Mouse (Mus musculus): ENCODE measurements at regions not wholly inside any gene's neighbourhood (a gene's known extent, or its start where the extent isn't known, plus 50 kb on each side); places are given as distances from the start of the nearest gene placed in this dataset.
A peak's percentile ranks its signal among the peaks of the same experiment; 100 is the strongest.

DNA sequence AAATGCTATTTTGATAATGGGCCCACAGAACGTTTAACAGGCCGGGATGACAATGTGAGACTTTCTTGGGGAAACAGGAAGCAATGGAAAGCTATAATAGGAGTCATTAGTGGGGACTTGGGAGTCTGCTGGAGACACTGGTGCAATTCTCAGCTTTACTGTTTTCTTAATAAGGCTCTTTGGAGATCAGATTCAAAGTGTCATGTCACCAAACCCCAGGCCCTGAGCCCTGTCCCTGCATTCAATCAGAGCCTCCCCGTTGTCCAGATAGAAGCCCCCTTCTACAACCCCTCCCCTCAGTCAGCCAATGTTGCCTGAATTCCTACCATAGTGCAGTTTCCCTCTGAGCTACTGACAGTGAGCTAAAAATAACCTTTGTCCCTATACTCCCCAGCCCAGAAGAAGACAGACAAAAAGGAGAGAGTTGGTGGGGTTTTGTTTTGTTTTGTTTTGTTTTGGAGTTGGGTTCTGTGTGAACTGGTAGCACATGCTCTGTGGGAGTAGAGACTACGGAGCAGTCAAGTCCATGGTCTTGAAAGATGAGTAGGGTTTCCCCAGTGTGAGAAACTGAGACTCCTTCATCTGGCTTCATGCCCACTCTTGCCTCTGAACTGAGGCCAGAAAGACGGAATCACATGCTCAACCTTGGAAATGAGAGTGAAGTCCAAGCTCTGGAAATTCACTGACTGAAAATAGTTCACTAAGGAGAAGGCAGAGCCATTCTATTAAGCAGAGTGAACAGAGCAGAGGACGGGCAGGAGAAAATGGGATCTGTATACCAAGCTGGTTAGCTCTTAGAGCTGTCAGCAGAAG lies 267.3 kb downstream of the Gm826 start:
- DNase-seq = peak; percentile 66

DNA sequence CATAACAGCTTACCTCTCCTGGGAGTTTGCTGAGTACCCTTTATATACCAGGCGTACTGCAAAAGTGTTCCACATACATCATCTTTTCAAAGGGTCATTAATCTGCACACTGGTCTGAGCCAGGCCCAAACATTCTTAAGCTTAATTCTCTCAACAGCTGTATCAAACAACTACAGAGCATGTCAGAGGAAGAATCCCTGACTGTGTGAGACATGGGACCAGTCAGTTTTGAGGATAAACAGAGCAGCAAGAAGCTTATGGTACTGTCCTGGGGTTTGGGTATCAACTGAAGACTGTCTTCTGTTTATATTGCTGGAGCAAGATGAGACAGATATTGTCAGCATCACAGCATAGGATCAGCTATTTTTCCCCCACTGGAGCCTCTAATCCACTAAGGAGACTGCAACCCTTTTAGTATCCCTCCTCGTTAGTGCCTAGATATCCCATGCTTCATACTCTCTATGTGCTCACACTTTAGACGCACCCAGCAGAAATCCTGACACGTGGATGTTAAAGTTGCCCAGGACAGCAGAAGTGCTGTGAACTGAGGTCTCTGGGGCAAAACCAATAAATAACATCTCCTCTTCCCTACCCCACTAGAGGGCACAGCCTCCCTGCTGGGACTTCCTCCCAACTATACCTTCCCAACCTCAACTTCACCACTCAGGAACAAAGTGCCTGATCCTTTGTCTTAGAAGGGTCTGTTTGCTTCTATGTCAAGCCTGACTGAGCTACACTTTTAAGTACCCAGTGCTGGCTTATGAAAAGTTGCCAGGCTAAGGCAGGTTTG lies 271.6 kb downstream of the Gm826 start:
- DNase-seq = no peak

DNA sequence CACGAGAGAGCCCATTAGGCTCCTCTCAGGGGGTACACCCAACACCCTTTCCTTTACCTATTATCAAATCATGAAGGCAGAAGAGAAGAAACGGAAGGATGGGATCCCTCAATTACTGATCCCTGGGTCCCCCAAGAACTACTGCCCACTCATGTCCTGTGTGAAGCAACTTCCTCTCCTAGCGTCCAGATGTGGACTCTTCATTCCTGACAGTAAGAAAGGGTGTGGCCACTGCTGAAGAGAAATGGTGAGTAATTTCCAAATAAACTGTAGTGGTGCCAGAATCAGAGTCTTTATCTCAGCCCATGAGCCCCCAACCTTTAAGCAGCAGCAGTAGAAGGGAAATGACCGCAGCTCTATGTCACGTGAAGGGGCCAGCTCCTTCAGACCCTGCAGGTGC lies 273.9 kb downstream of the Gm826 start:
- no peak for DNase-seq

DNA sequence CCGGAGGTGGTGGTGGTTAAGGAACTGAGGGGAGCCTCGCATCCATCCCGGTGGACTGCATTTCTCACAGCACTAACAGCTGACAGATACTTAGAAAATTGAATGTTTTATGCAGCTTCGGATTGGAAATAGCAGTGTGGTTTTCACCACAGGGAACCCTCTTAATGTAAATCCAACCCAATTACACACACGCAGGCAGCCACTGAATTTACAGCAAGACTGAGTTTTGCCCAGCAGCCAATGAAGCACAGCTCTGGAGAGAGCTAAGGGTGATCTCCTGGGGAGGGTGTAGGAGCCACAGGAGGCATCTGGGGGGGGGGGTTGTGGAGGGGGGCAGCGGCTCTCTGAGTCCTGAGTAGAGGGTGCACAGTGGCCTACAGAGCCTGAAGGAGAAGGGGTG lies 276.8 kb downstream of the Gm826 start:
- DNase-seq = no peak

DNA sequence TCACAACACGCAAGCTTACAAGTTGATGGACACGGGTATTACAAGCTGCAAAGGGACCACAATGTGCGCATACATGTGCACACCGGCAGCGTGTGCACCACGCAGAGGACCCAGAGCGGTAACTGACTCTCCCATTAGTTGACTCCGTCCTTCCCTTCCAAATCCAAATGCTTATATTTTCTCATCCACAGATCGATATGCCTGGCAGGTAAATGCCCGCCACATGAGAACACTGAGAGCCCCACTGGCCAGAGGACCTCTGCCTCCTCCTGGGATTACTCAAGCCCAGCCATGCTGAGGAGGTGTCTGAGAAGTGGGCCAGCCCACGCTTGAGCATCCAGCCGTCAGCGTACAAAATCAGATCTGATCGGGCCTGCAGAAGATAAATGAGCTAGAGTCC lies 279.6 kb downstream of the Gm826 start:
- DNase-seq = no peak

DNA sequence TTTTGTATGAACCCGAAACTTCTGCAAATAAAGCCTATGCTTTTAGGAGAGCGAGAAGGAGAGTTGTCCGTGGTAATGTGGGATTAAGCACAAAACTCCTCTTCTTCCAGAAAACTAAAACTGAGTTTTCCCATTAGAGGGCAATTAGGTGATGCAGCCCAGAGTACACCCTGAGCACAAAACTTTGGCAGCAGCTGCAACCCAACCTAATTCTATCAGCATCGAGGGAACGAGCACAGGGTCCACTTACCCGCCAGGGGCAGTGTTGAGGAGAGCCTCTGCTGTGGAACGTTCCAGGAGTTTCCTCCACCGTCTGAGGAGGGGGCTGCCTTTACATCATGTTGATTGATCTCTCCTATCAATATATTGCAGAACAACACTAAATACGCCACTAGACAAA lies 285.7 kb downstream of the Gm826 start:
- DNase-seq = no peak

DNA sequence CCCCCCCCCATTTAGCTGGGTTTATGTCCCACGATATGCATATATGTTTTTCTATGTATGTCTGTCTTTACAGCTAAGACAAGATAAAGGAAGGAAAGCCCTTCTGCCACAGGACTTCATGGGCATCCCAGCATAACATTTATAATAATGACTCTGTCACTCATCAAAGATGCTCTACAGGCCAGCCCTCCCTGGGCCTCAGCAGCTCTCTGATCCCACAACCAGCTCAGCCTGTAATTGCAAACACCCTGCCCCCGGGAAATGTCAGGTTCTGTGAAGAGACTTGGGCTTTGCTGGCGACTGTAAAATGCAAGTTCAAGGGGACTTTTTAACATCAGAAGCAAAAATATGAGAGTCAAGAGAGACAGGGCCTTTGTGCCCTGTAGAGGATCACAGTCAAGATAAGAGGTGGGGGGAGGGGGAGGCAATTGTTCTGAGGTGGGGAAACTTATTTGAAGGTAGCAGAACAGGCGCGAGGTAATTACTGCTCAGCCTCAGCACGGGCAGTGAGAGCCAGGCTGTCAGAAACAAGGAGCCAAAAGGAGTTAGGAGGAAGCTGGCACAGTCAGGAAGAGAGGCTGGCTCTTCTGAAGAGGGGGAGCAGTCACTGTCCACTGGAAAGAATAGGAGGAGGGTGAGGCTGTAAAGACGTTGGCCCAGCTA lies 286.9 kb downstream of the Gm826 start:
- DNase-seq = no peak

DNA sequence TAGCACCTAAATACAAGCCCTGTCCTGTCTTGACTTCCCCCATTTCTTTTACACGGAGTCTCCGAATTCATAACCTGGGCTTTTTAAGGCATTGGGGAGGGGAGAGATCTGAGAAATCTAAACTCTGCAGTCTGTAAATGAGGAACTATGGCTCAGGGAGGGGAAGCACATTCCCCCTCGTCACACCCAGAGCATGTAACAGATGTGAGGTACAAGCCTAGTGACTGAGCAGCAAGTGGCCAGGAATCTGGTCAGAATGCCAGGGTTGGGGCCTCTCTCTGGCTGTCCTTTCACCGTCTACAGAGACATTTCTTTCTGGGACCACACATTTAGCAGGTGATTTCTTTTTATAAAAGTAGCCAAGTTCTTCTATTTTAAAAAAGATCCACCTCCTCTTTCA lies 289.4 kb downstream of the Gm826 start:
- no peak for DNase-seq

DNA sequence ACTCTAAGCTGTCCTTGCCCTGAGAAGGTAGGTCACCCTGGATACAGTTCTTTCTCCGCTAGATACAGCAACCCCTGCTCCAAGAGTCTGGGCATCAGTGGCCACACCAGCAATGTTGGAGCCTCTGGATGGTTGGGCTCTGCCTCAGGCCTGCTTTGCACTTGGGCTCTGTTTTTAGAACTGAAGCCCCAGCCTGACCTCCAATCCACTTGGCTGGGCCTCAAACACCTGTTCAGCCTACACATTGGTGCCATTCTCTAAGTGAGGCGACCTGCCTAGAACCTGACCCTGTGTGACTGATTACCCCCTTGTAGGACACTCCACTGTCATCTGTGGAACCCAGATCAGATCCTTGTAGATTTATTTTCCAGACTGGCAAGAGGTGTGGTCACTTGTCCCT lies 289.8 kb downstream of the Gm826 start:
- no peak for DNase-seq

DNA sequence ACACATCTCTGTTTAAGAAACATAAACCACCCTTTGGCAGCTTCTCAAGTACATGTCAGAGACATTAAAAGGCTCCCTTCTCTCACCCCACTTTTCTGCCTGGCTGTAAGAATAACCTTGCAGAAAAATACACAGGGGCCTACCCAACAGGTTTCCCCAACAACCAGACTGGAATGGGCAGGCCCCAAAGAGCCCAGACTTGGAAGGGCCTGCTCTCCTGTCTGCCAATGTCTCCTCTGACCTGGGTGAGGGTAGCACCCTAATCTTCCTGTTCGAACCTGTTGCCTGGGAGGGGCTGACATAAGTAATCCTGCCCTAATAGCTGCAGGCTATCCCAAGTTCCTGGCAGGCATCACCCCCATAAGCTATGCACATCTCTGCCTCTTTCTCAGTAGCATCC lies 304.5 kb downstream of the Gm826 start:
- DNase-seq = no peak

DNA sequence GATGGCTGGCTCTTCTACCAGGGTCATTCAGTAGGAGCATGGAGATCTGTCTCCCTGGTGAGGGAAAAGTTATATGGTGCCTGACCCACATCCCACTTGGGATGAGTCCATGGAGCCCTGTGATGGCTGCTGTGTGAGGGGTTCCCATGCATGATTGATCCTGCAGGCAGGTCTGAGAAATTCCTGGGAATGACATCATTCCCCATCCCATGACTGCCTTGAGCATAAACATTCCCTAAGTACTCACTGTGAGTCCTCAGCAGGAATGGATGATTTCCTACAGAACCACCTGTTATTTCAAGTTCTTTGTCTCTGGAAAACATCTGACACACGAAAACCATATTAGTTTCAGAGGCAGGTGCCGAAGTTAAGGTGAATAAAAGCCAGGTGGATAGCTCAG lies 305.5 kb downstream of the Gm826 start:
- DNase-seq = no peak

DNA sequence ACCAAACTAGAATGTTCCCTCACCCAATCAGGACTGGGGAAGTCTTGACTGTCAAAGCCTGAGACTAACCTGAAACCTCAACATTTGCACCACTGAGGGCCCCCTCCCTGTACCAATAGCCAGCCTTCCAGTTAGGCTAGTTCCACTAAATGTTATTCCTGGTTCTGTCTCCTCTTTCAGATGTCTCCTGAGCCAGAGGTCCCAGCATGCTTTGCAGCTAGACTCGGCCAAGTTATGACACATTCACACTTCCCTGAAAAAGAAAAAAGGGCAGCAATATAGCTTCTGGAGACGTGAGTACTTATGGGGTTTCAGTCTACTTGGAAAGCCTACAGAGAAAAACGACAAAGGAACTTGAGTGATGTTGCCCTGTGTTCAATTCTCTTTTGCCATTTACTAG lies 308.1 kb downstream of the Gm826 start:
- DNase-seq = no peak

DNA sequence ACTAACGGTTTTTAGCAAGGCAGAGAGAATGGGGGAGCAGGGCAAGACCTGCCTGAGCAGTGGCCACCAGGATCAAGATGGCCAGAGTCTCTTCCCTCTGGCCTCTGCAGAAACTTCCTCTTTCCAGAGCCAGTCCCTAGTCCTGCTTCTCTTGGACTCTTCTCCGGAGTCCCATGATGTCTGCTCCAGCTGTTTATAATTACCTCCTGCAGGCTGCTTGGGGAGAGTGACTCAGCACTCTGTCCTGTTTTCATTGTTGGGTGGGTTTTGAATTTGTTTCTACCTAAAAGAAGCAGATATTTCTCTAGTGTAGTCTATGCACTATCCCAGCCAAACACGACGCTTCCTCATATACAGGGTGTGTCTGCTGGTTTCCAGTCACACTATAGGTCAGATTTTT lies 312.4 kb downstream of the Gm826 start:
- DNase-seq = no peak

DNA sequence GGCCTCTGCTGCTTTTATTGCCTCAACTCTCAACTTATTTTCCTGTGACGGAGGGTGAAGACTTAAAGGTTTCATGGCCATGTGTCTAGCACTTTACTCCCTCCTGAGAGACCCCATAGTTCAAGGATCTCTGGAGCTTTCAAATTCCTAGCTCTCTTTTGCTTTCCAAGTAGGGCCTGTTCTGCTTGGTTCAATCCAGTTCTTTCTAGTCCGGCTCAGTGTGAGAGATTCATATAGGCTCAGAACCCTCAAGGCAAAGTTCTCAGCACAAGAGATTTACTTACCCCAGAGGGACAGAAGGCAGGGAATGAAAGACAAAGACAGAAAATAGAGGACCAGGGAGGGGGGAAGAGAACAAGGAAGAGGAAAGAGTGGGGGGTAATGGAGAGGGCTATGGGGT lies 313.1 kb downstream of the Gm826 start:
- DNase-seq = no peak

DNA sequence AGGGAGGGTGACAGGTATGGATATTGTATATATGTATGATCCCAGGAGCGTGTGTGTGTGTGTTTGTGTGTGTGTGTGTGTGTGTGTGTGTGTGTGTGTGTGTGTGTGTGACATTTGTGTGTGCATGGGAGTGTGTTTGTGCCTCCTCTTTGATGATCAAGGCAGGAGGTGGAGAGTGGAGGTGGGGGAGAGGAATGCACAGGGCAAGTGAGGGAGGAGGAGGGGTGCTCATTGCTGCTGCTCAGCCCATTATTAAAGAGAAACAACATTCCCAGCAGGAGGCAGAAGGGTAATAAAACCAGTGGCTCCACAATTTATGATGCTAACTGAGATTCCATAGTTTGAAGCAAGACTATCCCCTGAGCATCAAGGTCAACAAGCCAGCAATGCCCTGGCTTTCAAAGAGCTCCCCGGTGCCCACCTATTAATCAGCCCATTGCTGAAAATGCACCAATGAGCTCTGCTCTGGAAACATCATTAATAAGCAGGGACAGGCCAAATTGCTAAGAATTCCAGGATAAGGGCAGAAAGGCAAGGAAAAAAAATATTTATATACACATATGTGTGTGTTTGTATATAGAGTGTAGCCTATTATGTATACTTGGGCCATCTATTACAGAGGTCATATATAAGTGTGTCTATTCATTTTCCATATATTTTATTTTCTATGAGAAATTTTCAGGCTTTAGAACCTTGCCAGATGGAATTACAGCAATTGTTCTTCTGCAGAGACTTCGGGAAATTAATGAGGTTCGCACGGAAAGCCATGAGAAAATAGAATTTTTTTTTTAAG lies 316.7 kb downstream of the Gm826 start:
- no peak for DNase-seq

DNA sequence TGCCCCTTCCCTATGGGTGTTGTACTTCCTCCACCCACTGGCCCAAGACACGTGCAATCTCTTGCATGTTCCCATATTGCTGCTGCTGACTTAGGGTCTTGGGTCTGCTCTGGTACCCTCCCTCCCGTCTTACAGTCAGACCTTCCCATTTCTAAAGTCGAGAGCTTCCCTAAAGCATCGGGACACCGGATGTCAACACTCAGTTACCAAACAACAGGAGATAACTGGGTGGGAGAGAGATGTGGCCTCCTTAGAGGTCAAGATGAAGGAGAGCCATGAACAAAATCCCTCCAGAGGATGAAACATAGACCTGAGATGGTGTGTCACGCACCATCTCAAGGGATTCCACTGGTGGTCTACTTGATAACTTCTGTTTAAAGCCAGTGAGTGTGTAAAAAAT lies 322.5 kb downstream of the Gm826 start:
- no peak for DNase-seq

DNA sequence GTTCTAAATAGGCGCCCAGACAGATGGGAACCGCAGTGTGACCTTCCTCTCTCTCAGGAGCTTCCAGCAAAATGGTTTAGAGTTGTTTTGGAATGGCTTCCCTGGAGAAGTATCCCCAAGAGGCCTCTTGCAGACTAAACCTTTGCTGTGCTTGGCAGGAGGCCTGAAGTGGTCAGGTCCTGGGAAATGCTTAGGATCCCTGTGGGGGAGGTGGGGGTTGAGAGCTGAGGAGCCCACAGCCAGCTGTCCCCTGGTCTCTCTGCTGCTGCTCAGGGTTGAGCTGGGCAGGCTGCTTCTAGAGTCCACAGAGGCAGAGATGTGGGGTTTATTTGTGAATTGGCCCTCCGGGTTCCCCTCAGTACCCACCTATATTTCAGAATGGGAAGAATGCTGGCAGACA lies 331.3 kb downstream of the Gm826 start:
- DNase-seq = no peak

DNA sequence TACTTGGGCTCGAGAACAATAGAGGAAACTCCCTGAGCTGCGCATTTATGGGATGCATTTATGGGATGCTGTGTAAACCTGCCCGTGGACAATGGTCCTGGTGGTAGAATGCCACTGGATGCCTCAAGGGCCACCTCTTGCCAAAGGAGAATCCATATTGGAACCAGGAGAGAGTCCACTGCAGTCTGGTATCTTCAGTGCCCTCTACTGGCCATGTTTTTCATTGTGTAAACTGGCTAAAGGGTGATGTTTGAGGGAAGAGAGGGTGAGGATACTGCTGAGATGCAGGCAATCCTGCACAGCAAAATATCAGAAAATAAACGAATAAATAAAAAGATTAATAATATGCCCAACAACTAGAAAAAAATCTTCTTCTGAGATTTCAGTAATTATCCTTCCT lies 333.5 kb downstream of the Gm826 start:
- no peak for DNase-seq

DNA sequence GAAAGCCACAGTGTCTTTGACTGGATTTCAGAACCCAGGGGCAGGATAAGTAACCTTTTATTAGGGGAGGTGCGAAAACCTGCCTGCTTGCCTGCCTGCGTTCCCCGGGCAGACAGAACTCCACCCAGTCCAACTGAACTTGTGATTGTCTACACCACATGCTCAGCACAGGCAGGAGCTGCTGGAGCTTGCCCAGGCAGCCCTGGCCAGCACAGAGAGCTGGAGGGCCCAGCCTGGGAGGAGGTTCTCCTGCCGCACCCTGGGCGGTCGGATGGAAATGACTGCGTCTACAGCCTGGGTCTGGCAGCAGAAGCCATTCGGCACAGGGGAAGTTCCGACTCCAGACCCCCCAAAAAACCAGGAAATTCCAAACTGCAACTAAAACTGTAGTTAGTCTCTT lies 336.6 kb downstream of the Gm826 start:
- DNase-seq = no peak

DNA sequence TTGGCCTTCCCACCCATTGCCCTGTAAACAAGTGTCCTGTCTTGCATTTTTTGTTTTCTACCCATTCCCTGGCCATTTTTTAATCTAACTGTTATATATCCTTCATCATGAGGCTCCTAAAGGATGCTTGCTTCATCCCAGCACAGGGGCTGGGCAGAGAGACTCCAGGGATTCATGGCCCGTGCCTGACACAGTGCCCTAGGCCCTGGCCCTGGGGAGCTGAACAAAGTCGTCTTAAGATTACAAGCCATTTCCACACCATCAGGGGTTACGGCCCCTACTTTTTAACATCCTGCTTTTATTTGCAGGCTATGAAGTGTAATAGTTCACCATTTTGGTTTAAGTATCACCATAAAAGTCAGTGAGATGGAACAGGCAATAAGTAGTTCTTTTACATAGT lies 339.5 kb downstream of the Gm826 start:
- DNase-seq = no peak

DNA sequence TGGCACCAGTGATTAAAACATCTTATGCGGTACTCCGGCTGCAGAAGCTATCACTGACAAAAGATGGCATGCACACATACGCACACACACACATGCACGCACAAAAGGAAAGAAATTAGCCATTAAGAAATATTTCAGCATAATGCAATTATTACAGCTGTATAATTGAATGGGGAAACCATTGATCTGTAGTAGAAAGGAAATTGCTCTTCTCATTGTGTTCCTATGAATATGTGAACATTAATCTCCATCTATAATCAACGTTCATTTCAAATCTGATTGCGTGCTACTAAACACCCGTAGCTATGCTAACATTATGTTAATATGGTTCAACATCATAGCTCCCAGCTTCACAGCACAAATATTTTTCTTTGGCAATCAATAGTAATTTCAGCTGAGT lies 347.2 kb downstream of the Gm826 start:
- no peak for DNase-seq

DNA sequence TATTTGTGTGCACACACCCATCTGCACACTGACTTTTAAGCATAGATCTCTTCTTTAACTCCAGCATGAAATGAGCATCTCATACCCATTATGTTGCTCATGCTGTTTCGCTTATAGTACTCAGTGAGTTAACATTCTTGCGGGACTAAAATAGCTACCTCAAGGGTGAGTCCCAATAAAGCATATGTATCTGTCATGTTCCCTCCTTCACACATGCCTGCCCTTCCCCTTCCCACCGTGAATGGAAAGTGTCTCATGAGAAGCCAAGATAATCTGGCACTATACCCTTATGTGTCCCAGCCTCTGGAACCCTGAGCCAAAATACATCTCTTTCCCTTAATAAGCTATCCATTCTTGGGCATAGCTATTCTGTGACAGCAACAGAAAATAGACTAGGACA lies 352.3 kb downstream of the Gm826 start:
- DNase-seq = no peak

DNA sequence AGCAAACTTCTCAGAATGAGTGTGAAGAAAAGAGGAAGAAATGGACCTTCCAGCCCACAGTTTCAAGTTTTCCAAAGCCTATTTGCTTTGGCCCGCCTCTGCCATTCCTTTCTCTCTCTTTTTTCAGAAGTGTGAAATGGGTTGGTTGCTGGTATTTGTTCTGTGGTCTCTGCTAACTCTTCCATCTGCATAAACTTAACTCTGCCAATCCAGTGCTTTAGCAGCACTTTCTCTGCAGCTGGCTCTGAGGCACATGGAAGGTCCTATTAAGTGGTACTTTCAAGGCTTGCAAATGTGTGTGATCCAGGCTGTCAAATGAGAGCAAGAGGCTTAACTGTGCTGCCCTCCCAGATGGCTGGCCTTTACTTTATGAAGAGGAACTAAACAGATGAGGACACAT lies 383.6 kb downstream of the Gm826 start:
- DNase-seq = no peak
